Mouse (Mus musculus): Measurements from ENCODE around the gene Tvp23a. TPM values are rescaled to one million over a fixed set of nuclear protein-coding genes. Genes with fewer than 3 reads are reported as not detected.

Tvp23a gene
- polyA plus RNA-seq, 1 experiment, result 32.4 TPM

- DNase-seq (ENCODE audit: extremely low spot score in 1 of 2, low spot score in 1 of 2), result peak; percentile 52 to 95
Observed at GRCm38 (mm10) chr16:10399160-10399559, 48.0 kb downstream of the Tvp23a start.

- no peak for DNase-seq (ENCODE audit: extremely low spot score in 1 of 2, low spot score in 1 of 2)
Observed at GRCm38 (mm10) chr16:10398755-10399154, 48.4 kb downstream of the Tvp23a start.

GRCm38 (mm10) chr16:10394699-10395540, 52.2 kb downstream of the Tvp23a start, which contains the start of gene Tekt5:
Gene Tekt5 (minus strand): TSS chr16:10395490.
- peak in 1 of 2 experiments; percentile 56 for DNase-seq (ENCODE audit: extremely low spot score in 1 of 2, low spot score in 1 of 2)

GRCm38 (mm10) chr16:10392587-10392986, 54.6 kb downstream of the Tvp23a start:
- DNase-seq (ENCODE audit: extremely low spot score in 1 of 2, low spot score in 1 of 2), result no peak

- no peak for DNase-seq (ENCODE audit: extremely low spot score in 1 of 2, low spot score in 1 of 2)
Observed at GRCm38 (mm10) chr16:10388634-10389365, 58.4 kb downstream of the Tvp23a start.

GRCm38 (mm10) chr16:10385261-10385660, 61.9 kb downstream of the Tvp23a start:
- DNase-seq (ENCODE audit: extremely low spot score in 1 of 2, low spot score in 1 of 2), result no peak

GRCm38 (mm10) chr16:10384544-10384943, 62.6 kb downstream of the Tvp23a start:
- no peak for DNase-seq (ENCODE audit: extremely low spot score in 1 of 2, low spot score in 1 of 2)

- DNase-seq (ENCODE audit: extremely low spot score in 1 of 2, low spot score in 1 of 2), result no peak
Observed at GRCm38 (mm10) chr16:10384060-10384497, 63.1 kb downstream of the Tvp23a start.

GRCm38 (mm10) chr16:10379531-10379930, 67.6 kb downstream of the Tvp23a start:
- peak in 1 of 2 experiments; percentile 63 for DNase-seq (ENCODE audit: extremely low spot score in 1 of 2, low spot score in 1 of 2)

GRCm38 (mm10) chr16:10377286-10377685, 69.9 kb downstream of the Tvp23a start:
- no peak for DNase-seq (ENCODE audit: extremely low spot score in 1 of 2, low spot score in 1 of 2)

- peak in 1 of 2 experiments; percentile 32 for DNase-seq (ENCODE audit: extremely low spot score in 1 of 2, low spot score in 1 of 2)
Observed at GRCm38 (mm10) chr16:10374254-10375011, 72.7 kb downstream of the Tvp23a start.

- DNase-seq (ENCODE audit: extremely low spot score in 1 of 2, low spot score in 1 of 2), result no peak
Observed at GRCm38 (mm10) chr16:10372372-10372771, 74.8 kb downstream of the Tvp23a start.

Other genes starting within 250 kb of the Tvp23a start
- 16.7 and 19.3 TPM in 2 replicates for gene Emp2, start 133.4 kb downstream of the Tvp23a start, polyA plus RNA-seq (2012; rRNA removed)
- gene Tekt5, start 51.9 kb downstream of the Tvp23a start, polyA plus RNA-seq (2012; rRNA removed), result 9.1 and 15.5 TPM in 2 replicates
- 25.6 and 26.4 TPM in 2 replicates for gene Nubp1, start 35.4 kb downstream of the Tvp23a start, polyA plus RNA-seq (2012; rRNA removed)
- gene Ciita, start 32.7 kb upstream of the Tvp23a start, polyA plus RNA-seq (2012; rRNA removed), result 0.08 and 0.13 TPM in 2 replicates
- 65.7 and 77.7 TPM in 2 replicates for gene Dexi, start 95.7 kb upstream of the Tvp23a start, polyA plus RNA-seq (2012; rRNA removed)
- gene Clec16a, start 98.0 kb upstream of the Tvp23a start, polyA plus RNA-seq (2012; rRNA removed), result 44.2 and 48.6 TPM in 2 replicates

All from frontal cortex, adult 2 months (tissue).